Mouse (Mus musculus) midbrain, embryonic 10.5 days (tissue): ENCODE results near the gene Lrrc75b. TPM values are rescaled to one million over a fixed set of nuclear protein-coding genes. Genes with fewer than 3 reads are reported as not detected.
A peak's percentile ranks its signal among the peaks of the same experiment; 100 is the strongest.

Source experiments
- DNase-seq: peaks from one replicate; pipeline ENCODE4 v3.0.0-alpha.2; 2017; ENCODE audit warnings: low spot score
- H3K27ac ChIP-seq: fragments of 300-500 bp; sonication (generic); replicated peaks from 2 replicates; pipeline ENCODE4 v1.5.1; 2016; ENCODE audit warnings: mild to moderate bottlenecking
- H3K27me3 ChIP-seq: fragments of 300-500 bp; sonication (generic); 2 replicates; pipeline ENCODE4 v1.6.1; 2016; ENCODE audit warnings: low read depth, mild to moderate bottlenecking; ENCODE audit not compliant: poor library complexity, severe bottlenecking
- H3K36me3 ChIP-seq: fragments of 300-500 bp; sonication (generic); 2 replicates; pipeline ENCODE4 v1.6.1; 2016; ENCODE audit warnings: mild to moderate bottlenecking, moderate library complexity
- H3K4me1 ChIP-seq: fragments of 300-500 bp; sonication (generic); 2 replicates; pipeline ENCODE4 v1.6.1; 2016
- H3K4me3 ChIP-seq: fragments of 300-500 bp; sonication (generic); 2 replicates; pipeline ENCODE4 v1.5.1; 2016; ENCODE audit warnings: mild to moderate bottlenecking, moderate library complexity
- H3K9me3 ChIP-seq: fragments of 300-500 bp; sonication (generic); replicated peaks from 2 replicates; pipeline ENCODE4 v1.6.1; 2016; ENCODE audit warnings: mild to moderate bottlenecking
- WGBS: fragments of 180-500 bp; shearing (Covaris S2); methylation state at CpG from one replicate; pipeline ENCODE4 v1.1.7; 2016; 5-methylcytosine and 5-hydroxymethylcytosine counted together
- polyA plus RNA-seq: library from polyadenylated mRNA; unstranded; fragments of >200 nt; fragmentation: Nextera tagmentation; extraction: Ambion mirVana; gene quantifications from 2 replicates; pipeline ENCODE4 v1.2.1, GENCODE M21; 2016

Gene Lrrc75b
- polyA plus RNA-seq, 1 experiment from 2014 or later = 1.6 TPM

DNA sequence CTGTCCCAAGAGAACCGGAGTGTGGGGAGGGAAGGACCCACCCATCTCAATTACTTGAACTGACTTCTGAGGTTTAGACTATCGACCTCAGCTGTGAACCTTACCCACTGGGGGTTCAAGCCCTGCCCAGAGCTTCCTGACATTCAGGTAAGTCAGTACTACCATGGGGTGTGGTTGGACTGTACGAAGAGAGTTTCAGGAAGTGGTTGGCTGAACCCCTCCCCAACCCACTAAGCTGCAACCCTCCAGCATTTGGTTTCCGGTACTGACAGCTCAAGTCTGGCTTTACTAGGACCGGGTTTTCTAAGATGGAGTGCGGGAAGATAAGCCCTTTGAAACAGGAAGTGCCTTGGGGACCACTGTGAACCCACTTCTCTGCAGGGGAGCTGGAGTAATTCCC lies 5.3 kb upstream of the Lrrc75b start:
- 68% methylated on average over 6 of the region's 6 CpGs for WGBS
- Histone ChIP-seq H3K4me3 (no peak overlapping the region), H3K27ac (no peak overlapping the region), H3K36me3 (no peaks in the 10 kb centered on the region), H3K9me3 (no peaks in the 10 kb centered on the region), H3K27me3 (peaks cover 60% of the 10 kb centered on the region), H3K4me1 (peaks cover 17% of the 10 kb centered on the region)
- no peak for DNase-seq

DNA sequence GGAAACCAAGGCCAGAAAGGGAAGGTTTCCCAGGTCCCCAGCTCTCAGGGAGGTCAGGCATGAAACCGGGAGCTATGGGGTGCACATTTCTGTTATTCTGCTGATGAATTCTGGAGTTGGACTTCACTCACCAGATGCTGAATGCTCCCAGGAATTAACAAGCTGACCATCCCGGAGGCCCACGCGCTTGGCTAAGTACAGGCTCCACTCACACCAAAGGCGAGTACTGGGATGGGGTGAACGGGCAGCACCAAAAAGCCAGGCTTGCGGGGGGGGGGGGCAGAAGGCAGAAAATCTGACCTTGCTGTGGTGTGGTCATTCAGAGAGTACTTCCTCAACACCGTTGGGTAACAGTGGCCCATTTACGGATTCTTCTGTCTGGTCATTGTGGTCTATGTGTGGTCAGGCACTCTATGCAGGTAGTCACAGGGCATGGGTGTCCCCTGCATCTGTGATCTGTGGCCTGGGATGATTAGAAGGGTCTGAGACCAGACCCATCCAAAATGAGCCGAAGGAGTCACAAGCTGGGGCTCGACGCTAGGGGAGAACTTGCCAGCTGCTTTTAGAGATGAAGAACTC lies 4.6 kb upstream of the Lrrc75b start:
- peaks cover 66% of the 10 kb centered on the region for H3K27me3 ChIP-seq
- no peak overlapping the region for H3K4me3 ChIP-seq
- no peaks in the 10 kb centered on the region for H3K9me3 ChIP-seq
- H3K4me1 ChIP-seq = peaks cover 23% of the 10 kb centered on the region
- DNase-seq = no peak
- no peaks in the 10 kb centered on the region for H3K36me3 ChIP-seq
- H3K27ac ChIP-seq = no peak overlapping the region
- WGBS = 84% methylated on average over 12 of the region's 12 CpGs

DNA sequence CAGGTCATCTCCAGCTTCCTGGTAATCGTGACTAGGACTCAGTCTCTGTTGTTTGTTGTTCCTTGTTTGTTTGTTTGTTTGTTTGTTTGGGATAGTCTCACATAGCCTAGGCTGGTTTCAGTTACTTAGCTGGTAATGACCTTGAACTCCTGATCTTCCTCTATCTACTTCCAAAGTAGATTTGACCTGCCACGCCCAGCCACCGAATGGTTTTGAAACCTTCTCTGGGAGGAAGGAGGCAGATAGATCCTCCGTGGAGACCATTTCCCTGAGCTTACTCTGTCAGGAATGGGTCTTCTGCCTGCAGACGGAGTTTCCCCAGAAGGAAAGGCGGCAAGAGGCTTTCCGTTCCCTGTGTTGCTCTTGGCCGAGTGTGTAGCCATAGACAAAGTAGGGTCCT lies 2.5 kb upstream of the Lrrc75b start:
- no peaks in the 10 kb centered on the region for H3K9me3 ChIP-seq
- WGBS = 88% methylated on average over 8 of the region's 8 CpGs
- no peaks in the 10 kb centered on the region for H3K36me3 ChIP-seq
- H3K27ac ChIP-seq = no peak overlapping the region
- peaks cover 70% of the 10 kb centered on the region for H3K27me3 ChIP-seq
- peaks cover 32% of the 10 kb centered on the region for H3K4me1 ChIP-seq
- no peak for DNase-seq
- no peak overlapping the region for H3K4me3 ChIP-seq

DNA sequence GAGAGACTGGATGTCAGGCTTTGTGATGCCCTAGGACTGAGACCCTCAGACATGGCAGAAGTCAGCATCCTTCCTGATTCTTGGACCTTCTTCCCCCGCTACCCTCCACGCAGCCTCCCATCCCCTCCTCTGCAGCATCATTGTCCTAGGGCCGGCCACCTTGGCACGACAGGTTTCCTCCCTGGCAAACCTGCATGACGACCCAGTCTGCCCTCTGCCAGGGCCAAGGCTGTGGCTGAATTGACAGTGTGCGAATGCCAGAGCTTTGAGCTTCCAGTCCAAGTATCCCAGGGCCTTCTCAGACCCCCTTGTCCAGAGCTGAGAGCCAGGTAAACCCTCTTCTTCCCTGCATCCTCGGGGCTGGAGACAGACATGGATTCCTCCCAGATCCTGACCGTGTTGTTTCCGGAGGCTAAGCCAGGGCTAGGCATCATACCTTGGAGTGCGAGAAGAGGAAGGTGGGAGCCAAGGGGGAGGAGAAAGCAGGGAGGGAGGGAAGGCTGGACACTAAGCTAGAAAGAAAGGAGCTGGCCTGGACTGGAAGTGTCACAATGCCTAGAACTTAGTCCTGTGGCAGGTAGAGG lies 1.0 kb upstream of the Lrrc75b start, which contains the start of gene Ggt1:
TSS of gene Ggt1 (plus strand) at position 534 of the 584 bp plus-strand sequence.
- Histone ChIP-seq H3K9me3 (no peaks in the 10 kb centered on the region), H3K27ac (no peak within 1 kb of the TSS), H3K27me3 (peaks cover 81% of the 10 kb centered on the region), H3K4me3 (peak within 1 kb of the TSS; percentile 74), H3K4me1 (peaks cover 38% of the 10 kb centered on the region), H3K36me3 (no peaks in the 10 kb centered on the region)
- 55% methylated on average over 10 of the region's 10 CpGs for WGBS
- DNase-seq = no peak

DNA sequence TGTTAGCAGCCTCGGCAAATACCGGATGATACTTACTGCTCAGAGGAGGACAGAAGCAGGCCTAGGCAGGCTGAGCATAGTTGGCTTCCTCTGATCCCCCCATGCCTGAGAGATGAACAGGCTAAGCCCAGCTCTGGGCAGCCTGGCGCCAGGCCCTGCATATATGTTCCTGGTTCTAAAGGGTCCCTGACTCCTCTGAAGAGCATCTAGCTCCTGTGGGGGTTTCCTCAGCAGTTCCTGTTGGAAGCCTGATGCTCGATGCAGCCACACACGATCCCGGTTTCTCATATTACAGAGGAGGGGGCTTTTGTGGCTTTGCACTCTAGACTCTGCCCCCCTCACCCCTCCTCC lies 394 bp upstream of the Lrrc75b start:
- Histone ChIP-seq H3K36me3 (no peaks in the 10 kb centered on the region), H3K9me3 (no peaks in the 10 kb centered on the region), H3K4me1 (peaks cover 38% of the 10 kb centered on the region), H3K27me3 (peaks cover 84% of the 10 kb centered on the region), H3K27ac (no peak overlapping the region; the same call in 1 of the 2 replicates), H3K4me3 (peak overlapping the region; percentile 74)
- peak; percentile 32 for DNase-seq
- WGBS = 14% methylated on average over 6 of the region's 6 CpGs

DNA sequence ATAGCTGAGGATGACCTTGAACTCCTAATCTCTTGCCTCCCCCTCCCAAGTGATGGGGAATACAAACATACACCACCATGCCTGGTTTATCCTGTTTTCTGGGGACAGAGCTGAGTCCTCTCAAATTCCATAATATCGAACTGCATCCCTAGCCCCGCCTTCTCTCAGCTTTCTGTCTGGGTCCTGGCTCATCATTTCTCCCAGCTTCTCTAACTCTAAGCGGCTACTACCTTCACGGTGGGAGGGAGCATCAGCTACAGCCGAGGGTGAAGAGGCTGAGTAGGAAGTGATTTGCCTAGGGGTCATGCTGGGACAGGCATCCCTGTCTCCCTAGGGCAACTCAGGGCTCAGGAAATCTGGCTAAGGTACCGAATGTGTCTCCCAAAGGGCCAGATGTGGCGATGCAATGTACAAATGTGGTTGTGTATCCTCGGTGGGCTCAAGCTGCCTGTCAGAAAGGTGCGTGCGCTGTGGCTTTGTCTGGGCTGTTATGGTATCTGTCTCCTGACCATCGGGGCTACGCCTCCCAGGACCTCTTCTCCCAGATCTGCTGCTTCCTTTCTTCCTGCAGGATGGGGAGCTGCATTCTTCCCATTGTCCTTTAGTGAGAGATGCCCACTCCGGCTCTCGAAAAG lies 972 bp downstream of the Lrrc75b start:
- Histone ChIP-seq H3K4me1 (peaks cover 36% of the 10 kb centered on the region), H3K4me3 (peak overlapping the region; percentile 74), H3K36me3 (no peaks in the 10 kb centered on the region), H3K27me3 (peaks cover 82% of the 10 kb centered on the region), H3K9me3 (no peaks in the 10 kb centered on the region), H3K27ac (peak overlapping the region; percentile 86)
- DNase-seq = no peak
- WGBS = 2% methylated on average over 14 of the region's 14 CpGs

DNA sequence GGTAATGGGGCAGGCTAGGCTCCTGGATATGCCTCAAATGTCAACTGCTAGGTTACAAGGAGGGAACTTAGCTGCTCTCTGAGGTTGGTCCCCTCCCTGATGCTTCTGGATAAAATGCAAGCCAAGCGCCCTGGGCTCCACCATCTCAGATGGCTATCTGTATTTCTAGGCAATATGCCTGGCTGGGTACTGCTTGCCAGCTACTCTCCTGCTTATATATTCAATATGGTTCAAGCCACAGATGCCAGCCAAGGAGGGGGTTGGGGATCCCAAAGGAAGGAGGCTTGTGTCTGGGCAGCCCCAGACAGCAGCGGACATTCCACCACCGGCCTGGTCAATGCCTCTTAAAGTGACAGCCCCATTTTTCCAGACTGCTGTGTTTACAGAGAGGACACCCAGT lies 1.6 kb downstream of the Lrrc75b start:
- H3K4me1 ChIP-seq = peaks cover 36% of the 10 kb centered on the region
- DNase-seq = no peak
- H3K27ac ChIP-seq = no peak overlapping the region
- no peaks in the 10 kb centered on the region for H3K9me3 ChIP-seq
- WGBS = 21% methylated on average over 3 of the region's 3 CpGs
- H3K36me3 ChIP-seq = no peaks in the 10 kb centered on the region
- H3K27me3 ChIP-seq = peaks cover 76% of the 10 kb centered on the region
- peak overlapping the region; percentile 74; the same call in 1 of the 2 replicates for H3K4me3 ChIP-seq

DNA sequence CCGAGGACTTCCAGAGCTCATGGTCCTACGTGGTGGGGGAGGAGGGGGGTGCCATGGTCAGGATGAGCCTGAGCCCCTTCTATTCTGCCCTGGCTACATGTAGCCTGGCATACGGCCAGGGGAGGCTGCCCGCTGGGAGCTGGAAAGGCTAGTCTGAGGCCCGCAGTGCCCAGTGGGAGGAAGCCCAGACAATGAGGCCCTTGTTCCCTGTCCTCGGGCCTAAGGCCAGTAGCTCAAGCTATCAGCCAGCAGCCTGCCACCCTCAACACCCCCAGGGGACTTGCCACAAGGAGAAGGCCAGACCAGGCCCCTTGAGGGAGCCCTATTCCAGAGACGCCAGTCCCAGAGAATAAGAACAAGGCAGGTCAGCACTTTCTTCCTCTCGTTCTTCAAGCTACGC lies 4.1 kb downstream of the Lrrc75b start:
- Histone ChIP-seq H3K4me3 (no peak overlapping the region), H3K4me1 (peaks cover 44% of the 10 kb centered on the region), H3K27me3 (peaks cover 51% of the 10 kb centered on the region), H3K9me3 (no peaks in the 10 kb centered on the region), H3K27ac (peak overlapping the region; percentile 38; the same call in 1 of the 2 replicates), H3K36me3 (no peaks in the 10 kb centered on the region)
- no peak for DNase-seq
- 47% methylated on average over 9 of the region's 9 CpGs for WGBS

DNA sequence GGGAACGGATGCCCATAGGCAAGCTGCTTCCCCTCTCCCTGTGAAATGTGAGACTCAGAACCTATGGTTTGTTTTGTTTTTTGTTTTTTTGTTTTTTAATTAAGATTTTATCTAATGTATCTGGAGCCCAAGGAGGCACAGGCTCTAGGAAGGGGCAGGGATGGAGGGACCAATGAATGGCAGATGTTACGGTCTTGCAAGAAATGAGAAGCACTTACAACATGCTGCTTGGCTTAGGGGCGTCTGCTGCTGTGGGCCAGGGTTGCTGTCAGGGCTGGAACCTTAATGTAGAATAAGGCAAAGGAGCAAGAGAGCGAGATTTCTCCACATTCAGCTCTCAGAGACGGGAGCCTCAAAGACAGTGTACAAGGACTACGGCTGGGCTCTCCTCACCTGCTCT lies 4.6 kb downstream of the Lrrc75b start:
- Histone ChIP-seq H3K4me1 (peaks cover 41% of the 10 kb centered on the region), H3K4me3 (no peak overlapping the region), H3K9me3 (no peaks in the 10 kb centered on the region), H3K36me3 (no peaks in the 10 kb centered on the region), H3K27ac (no peak overlapping the region), H3K27me3 (peaks cover 46% of the 10 kb centered on the region)
- 82% methylated on average over 6 of the region's 6 CpGs for WGBS
- DNase-seq = no peak

DNA sequence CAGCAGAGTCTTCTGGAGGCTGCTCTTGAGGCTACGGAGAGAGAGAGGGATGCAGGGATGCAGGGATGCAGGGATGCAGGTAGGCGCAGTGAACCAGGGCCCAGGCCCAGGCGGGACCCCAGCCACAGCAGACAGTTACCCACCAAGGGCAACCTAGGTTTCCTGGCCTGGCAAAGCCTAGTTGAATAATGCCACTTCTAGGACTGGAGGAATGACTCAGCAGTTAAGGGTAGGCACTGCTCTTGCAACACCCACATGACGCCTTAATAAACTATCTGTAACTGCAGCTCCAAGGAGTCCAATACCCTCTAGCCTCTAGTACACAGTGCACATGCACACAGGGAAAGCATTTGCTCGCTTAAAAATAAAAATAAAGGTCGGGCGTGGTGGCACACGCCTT lies 6.0 kb downstream of the Lrrc75b start:
- DNase-seq = no peak
- Histone ChIP-seq H3K4me1 (peaks cover 27% of the 10 kb centered on the region), H3K27me3 (peaks cover 31% of the 10 kb centered on the region), H3K36me3 (no peaks in the 10 kb centered on the region), H3K4me3 (no peak overlapping the region), H3K27ac (no peak overlapping the region), H3K9me3 (no peaks in the 10 kb centered on the region)
- 85% methylated on average over 8 of the region's 8 CpGs for WGBS

DNA sequence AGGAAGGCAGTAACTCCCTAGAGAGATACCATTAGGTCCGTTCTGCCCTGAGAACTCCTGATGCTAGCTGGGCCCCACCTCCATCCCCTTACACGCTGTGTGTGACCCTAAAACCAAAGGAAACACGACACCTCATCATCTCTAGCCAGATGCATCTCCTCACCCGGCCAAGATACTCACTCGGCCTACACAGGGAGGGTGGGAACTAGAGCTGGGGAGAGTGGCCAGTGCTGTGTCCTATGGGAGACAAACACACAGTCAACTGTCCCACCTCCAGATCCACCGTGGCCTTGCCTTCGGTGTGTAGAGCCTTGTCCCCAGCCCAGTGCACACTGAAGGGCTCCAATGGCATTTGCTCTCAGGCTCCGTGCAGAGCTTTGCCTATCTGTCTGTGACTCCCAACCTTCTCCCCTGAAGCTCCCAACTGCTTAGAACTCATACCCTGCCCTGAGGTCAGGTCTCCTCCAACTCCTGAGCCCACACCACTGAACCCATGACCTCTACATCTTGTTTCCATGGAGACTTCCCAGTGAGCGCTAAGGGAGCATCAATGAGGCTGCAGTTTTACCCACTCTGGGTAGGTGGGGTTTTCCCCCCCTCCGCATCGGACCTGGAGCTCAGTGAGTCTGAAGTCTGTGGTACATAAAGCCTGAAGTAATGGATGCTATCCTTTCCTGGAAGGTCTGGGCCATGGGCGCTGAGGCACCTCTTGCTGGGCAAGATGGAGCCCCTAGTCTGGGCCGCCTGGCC lies 7.3 kb downstream of the Lrrc75b start:
- H3K27me3 ChIP-seq = peaks cover 19% of the 10 kb centered on the region
- no peaks in the 10 kb centered on the region for H3K9me3 ChIP-seq
- H3K36me3 ChIP-seq = no peaks in the 10 kb centered on the region
- WGBS = 74% methylated on average over 13 of the region's 13 CpGs
- H3K4me1 ChIP-seq = peaks cover 17% of the 10 kb centered on the region
- H3K27ac ChIP-seq = no peak overlapping the region
- DNase-seq = no peak
- H3K4me3 ChIP-seq = no peak overlapping the region

DNA sequence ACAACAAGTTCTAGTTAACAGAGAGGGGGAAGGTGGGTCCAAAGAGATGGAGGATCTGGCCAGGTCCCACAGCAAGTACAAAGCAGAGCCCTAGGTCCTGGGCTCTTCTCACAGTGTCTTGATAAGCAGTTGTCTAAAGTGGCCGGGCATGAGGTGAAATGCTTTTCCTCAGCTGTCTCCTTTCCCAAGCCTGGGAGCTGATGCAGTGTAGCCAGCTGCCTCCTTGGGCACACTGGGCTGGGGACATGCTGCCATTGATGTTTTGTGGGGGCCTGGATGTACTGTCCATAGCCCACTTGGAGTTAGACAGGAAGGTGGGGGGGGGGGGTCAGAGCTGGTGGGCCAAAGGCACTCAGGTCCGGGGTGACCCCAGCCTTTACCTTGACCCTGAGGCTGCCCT lies 8.0 kb downstream of the Lrrc75b start:
- peaks cover 11% of the 10 kb centered on the region for H3K27me3 ChIP-seq
- H3K4me1 ChIP-seq = peaks cover 17% of the 10 kb centered on the region
- no peak overlapping the region for H3K27ac ChIP-seq
- H3K9me3 ChIP-seq = no peaks in the 10 kb centered on the region
- no peaks in the 10 kb centered on the region for H3K36me3 ChIP-seq
- 92% methylated on average over 2 of the region's 2 CpGs for WGBS
- DNase-seq = no peak
- H3K4me3 ChIP-seq = no peak overlapping the region

DNA sequence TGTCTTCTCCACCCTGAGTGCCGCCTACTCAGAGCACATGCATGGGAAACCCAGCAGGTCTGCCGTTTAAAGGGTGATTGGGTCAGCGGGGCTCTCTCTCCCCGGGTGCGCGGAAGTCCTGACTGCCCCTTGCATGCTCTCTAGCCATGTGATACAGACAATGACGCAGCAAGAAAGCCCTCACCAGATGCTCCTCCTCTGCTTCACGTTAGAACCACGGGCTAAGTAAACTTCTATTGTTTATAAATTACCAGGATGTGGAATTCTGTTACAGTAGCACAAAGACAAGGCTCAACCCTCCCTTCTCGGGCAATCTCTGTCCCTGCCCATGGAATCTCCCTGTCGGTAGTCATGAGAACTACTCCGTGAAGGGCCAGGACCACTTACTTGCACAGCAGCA lies 9.0 kb downstream of the Lrrc75b start:
- WGBS = 58% methylated on average over 12 of the region's 12 CpGs
- Histone ChIP-seq H3K27me3 (peaks cover 3% of the 10 kb centered on the region; the same call in 1 of the 2 replicates), H3K4me3 (no peak overlapping the region), H3K36me3 (no peaks in the 10 kb centered on the region), H3K4me1 (peaks cover 11% of the 10 kb centered on the region), H3K9me3 (no peaks in the 10 kb centered on the region), H3K27ac (no peak overlapping the region)
- no peak for DNase-seq
